ENCODE assay signal across 13 mouse cellular contexts in the genomic region with DNA sequence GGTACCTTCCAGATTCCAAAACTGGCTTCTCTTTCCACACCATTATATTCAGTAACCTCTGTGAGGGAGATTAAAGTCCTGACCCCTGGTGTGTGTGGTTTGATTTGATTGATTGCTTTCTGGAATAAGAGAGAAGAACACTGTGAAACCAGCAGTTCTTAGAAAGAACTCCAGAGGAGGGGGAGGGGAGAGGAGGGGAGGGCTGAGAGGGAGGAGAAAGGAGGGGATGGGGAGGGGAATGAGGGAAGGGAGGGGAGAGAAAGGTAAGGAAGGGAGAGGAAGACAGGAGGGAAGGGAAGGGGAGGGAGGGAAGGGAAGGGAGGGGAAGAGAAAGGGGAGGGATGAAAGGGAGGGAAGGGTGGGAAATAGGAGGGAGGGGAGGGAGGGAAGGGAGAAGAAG.
"Had no signal": no experiment of that assay in that cellular context is flagged by ENCODE, and none has a peak within 500 bp of the region (broad histone marks: within the 10 kb centered on the region; RNA-seq: fewer than 3 reads in every experiment).

No protein-coding gene starts in this region.

- ATAC-seq: lung, postnatal 0 days had no signal

- H3K4me1 ChIP-seq: liver, embryonic 15.5 days had no signal

- H3K36me3 ChIP-seq: limb, embryonic 10.5 days; liver, embryonic 15.5 days had no signal

- H3K27me3 ChIP-seq: liver, embryonic 15.5 days had no signal

- H3K9me3 ChIP-seq: limb, embryonic 10.5 days; liver, embryonic 15.5 days had no signal

- H3K4me3 ChIP-seq: layer of hippocampus, adult 2 months; limb, embryonic 10.5 days; liver, embryonic 15.5 days had no signal

- H3K27ac ChIP-seq: layer of hippocampus, adult 2 months; limb, embryonic 10.5 days; liver, embryonic 15.5 days had no signal

- H3K9ac ChIP-seq: liver, embryonic 15.5 days had no signal

- DNase-seq: kidney, postnatal 10 days; kidney, postnatal 4 days; lung, adult 2 months; lung, postnatal 36 days; right cerebral cortex, adult 18-20 months; right cerebral cortex, postnatal 25 days; thymus, postnatal 4 days had no signal

- H3K4me2 ChIP-seq: liver, embryonic 11.5 days; liver, embryonic 15.5 days; midbrain, embryonic 11.5 days had no signal
